Mouse (Mus musculus) thymus, adult 2 months (tissue): ENCODE results near the gene Perp. TPM values are rescaled to one million over a fixed set of nuclear protein-coding genes. Genes with fewer than 3 reads are reported as not detected.

Experiments used
- DNase-seq: peaks from one replicate; pipeline ENCODE4 v3.0.0; 2021
- H3K27ac ChIP-seq: fragments of 200-500 bp; 2 replicates; pipeline ENCODE4 v1.5.1; 2012; ENCODE audit warnings: low read length, control low read depth; ENCODE audit not compliant: control insufficient read depth, insufficient read depth
- H3K27me3 ChIP-seq: fragments of 200-500 bp; 2 replicates; pipeline ENCODE4 v1.6.1; 2012; ENCODE audit warnings: mild to moderate bottlenecking, low read length, moderate library complexity, mixed read lengths; ENCODE audit not compliant: control insufficient read depth, insufficient read depth
- H3K36me3 ChIP-seq: fragments of 200-500 bp; 2 replicates; pipeline ENCODE4 v1.6.1; 2012; ENCODE audit warnings: mild to moderate bottlenecking, low read length, moderate library complexity; ENCODE audit not compliant: control insufficient read depth, insufficient read depth
- H3K4me1 ChIP-seq: fragments of 200-500 bp; replicated peaks from 2 replicates; pipeline ENCODE4 v1.6.1; 2012; ENCODE audit warnings: low read length; ENCODE audit not compliant: control insufficient read depth, insufficient read depth
- H3K4me3 ChIP-seq: fragments of 200-500 bp; 2 replicates; pipeline ENCODE4 v1.5.1; 2012; ENCODE audit warnings: mild to moderate bottlenecking, low read length, control low read depth, moderate library complexity; ENCODE audit not compliant: control insufficient read depth, insufficient read depth
- CTCF ChIP-seq: fragments of 200-500 bp; IDR thresholded peaks from 2 replicates; pipeline ENCODE4 v1.5.1; 2012; ENCODE audit warnings: mild to moderate bottlenecking, control low read depth, low read length, moderate library complexity, borderline replicate concordance; ENCODE audit not compliant: control insufficient read depth, poor library complexity, insufficient read depth; ENCODE audit errors: extremely low read depth
- POLR2A ChIP-seq: fragments of 200-500 bp; IDR thresholded peaks from 2 replicates; pipeline ENCODE4 v1.6.1; 2012; ENCODE audit warnings: mild to moderate bottlenecking, low read length, control low read depth, moderate library complexity; ENCODE audit not compliant: control insufficient read depth, poor library complexity, insufficient read depth; ENCODE audit errors: extremely low read depth
- WGBS: fragments of 180-500 bp; shearing (Covaris S2); methylation state at CpG from one replicate; pipeline ENCODE4 v1.1.7; 2018; 5-methylcytosine and 5-hydroxymethylcytosine counted together
- polyA plus RNA-seq: library from polyadenylated mRNA; depleted of rRNA; stranded (reverse); fragments of >200 nt; gene quantifications from 2 replicates; pipeline ENCODE4 v1.2.3, GENCODE M21; 2012

The Perp gene
- polyA plus RNA-seq, 1 experiment, result 92.7 TPM

DNA sequence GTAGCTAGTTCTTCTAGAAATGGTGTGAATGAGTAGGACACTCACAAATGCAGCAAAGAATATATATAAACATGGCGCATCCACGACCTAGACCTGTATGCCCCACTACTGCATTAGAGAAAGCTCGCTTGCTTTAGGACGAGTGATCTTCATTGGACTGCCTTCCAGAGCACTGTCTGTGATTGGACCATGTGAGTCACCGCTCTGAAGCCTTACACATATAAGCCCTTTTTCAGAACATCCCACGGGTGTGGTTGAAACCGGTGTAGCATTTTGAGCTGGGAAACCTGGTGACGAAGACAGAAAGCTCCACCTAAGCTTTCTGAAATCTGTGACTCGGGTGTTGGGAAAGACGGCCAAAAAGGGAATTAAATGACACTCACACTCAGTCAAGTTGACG lies 16.0 kb downstream of the Perp start:
- TF ChIP-seq POLR2A (no peak), CTCF (no peak)
- H3K27me3 ChIP-seq, result no peaks in the 10 kb centered on the region
- H3K4me3 ChIP-seq, result no peak overlapping the region
- H3K36me3 ChIP-seq, result no peaks in the 10 kb centered on the region
- WGBS, result 93% methylated on average over 11 of the region's 11 CpGs
- DNase-seq, result no peak
- no peak overlapping the region for H3K27ac ChIP-seq
- H3K4me1 ChIP-seq, result peaks cover 2% of the 10 kb centered on the region; the same call in 1 of the 2 replicates

DNA sequence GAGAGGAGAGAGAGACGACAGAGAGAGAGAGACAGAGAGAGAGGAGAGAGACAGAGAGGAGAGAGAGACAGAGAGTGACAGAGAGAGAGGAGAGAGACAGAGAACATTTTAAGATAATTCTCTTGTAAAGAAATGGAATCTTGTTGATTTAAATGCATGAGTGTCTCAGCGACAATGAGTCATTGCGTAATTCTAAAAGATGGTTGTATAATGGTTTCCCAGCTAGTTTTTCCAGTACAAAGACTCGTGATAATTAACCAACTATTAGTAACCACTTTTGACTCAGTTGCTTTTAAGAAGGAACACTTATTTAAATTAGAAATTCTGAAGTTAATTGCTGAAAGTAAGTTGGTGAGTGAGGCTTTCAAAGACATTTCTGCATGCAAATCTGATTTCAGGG lies 16.6 kb downstream of the Perp start:
- WGBS, result 89% methylated on average over 4 of the region's 4 CpGs
- Histone ChIP-seq H3K4me1 (peaks cover 2% of the 10 kb centered on the region; the same call in 1 of the 2 replicates), H3K27me3 (no peaks in the 10 kb centered on the region), H3K27ac (no peak overlapping the region), H3K4me3 (no peak overlapping the region), H3K36me3 (no peaks in the 10 kb centered on the region)
- no peak for TF ChIP-seq POLR2A
- TF ChIP-seq CTCF, result no peak
- DNase-seq, result no peak

DNA sequence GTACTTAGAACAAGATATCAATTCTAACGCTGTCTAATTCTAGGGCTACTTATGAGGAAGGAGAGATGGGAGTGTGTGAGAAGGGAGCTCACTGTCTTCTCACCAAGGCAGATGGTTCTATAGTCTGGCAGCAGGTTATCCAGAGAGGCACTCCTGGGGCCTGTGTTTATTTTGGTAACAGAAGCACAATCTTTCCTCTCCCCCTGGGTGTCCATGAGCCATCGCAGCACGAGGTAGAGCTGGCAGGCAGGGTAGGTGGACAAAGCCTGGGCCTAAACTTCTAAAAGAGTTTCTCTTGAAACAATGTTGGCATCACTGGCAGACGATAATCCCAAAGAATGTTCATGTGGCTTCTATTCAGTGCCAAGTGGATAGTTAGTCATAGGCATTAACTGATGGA lies 18.5 kb downstream of the Perp start:
- Histone ChIP-seq H3K36me3 (no peaks in the 10 kb centered on the region), H3K4me3 (no peak overlapping the region), H3K27me3 (no peaks in the 10 kb centered on the region), H3K4me1 (peaks cover 2% of the 10 kb centered on the region; the same call in 1 of the 2 replicates), H3K27ac (no peak overlapping the region)
- TF ChIP-seq CTCF, result no peak
- TF ChIP-seq POLR2A, result no peak
- 93% methylated on average over 4 of the region's 4 CpGs for WGBS
- no peak for DNase-seq

DNA sequence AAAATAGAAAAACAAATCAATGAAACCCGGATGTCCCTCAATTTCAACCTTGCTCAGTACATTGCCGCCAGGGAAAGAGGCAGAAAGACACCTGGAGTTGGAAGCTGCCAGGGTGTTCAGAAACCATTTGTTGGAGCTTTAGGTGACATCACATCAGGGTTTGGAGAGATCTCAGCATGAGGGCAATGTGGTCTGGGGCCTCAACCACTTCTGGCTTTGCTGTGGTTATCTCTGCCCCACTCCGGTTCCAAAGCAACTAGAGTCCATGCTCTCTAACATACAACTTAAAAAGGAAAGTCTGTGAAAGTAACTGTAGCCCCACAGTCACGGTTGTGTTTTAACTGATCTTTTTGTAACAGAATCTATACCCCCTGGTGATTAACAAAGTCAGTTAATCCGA lies 19.9 kb downstream of the Perp start:
- DNase-seq, result no peak
- 11% methylated on average over 5 of the region's 5 CpGs for WGBS

DNA sequence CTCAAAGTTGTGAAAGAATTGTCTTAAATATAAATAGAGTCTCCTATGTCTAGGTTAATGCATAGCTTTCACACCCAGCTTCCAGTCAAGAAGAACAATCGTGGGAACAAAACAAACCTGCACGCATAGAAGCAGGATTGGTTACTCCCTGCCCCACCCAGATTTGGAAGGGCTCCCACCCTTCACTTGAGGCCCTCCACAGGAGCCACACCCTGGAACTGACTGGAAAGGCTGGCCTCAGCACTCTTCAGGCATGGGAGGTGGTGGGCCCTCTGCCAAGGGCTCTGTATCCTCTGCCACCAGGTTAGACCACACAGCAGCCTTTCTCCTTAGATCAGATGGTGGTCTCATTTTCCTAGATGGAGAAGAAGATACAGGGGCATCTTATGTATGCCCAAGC lies 26.2 kb downstream of the Perp start:
- Histone ChIP-seq H3K4me1 (no peaks in the 10 kb centered on the region), H3K4me3 (no peak overlapping the region), H3K36me3 (no peaks in the 10 kb centered on the region), H3K27ac (no peak overlapping the region), H3K27me3 (no peaks in the 10 kb centered on the region)
- TF ChIP-seq POLR2A (no peak), CTCF (no peak)
- DNase-seq, result no peak
- WGBS, result 90% methylated on average over 2 of the region's 2 CpGs

More for the DNA sequence above, 19.9 kb downstream of the Perp start:
- H3K27ac ChIP-seq, result no peak overlapping the region
- no peaks in the 10 kb centered on the region for H3K36me3 ChIP-seq
- H3K27me3 ChIP-seq, result no peaks in the 10 kb centered on the region
- no peak overlapping the region for H3K4me3 ChIP-seq
- peaks cover 2% of the 10 kb centered on the region; the same call in 1 of the 2 replicates for H3K4me1 ChIP-seq
- no peak for TF ChIP-seq CTCF
- no peak for TF ChIP-seq POLR2A

DNA sequence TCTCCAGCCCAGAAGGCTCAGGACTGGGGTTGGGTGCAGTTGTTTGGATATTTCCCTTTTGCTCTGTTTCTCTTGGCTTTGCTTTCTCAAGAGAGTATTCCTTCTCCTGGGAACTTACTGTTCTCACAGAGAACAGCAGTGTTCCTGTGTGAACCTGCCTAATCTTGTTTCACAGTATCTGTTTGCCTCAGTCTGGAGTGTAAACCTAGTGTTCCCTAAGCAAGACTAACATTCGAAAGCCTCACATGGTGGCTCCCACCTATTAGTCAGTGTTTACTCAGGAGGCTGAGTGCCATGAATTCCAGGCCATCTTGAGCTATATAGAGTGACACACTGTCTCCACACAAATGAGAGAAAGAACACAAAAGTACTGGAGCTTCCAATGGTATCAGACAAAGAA lies 31.4 kb downstream of the Perp start:
- Histone ChIP-seq H3K27ac (no peak overlapping the region), H3K27me3 (no peaks in the 10 kb centered on the region), H3K4me3 (no peak overlapping the region), H3K4me1 (no peaks in the 10 kb centered on the region), H3K36me3 (no peaks in the 10 kb centered on the region)
- no peak for DNase-seq
- 94% methylated on average over 1 of the region's 1 CpGs for WGBS
- TF ChIP-seq POLR2A (no peak), CTCF (no peak)

DNA sequence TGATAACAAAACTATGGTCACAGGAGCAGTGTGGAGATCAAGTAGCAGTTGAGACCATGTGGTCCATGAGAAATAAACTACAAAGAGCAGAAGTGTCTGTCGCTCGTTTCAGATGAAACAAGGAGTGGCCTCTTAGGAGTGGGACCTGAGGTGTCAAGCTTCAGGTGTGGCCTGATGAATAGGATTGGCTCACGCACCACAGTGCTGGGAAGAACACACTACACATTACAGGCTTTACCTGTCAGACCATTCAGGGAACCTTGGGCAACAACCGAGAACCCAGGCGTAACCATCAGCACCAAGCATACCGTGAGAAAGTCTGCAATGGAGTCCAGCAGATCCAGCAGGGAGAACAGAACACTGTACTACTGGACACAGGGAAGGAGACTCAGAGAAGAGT lies 33.3 kb downstream of the Perp start:
- WGBS, result 88% methylated on average over 6 of the region's 6 CpGs
- Histone ChIP-seq H3K4me1 (no peaks in the 10 kb centered on the region), H3K27ac (no peak overlapping the region), H3K36me3 (no peaks in the 10 kb centered on the region), H3K4me3 (no peak overlapping the region), H3K27me3 (no peaks in the 10 kb centered on the region)
- no peak for DNase-seq
- TF ChIP-seq POLR2A (no peak), CTCF (no peak)
